Mouse (Mus musculus) skeletal muscle tissue, adult 2 months (tissue): Measurements from ENCODE around the gene Ggt5.
"Not testable (repeated sequence)": the region's sequence is repeated elsewhere in the genome, so short reads cannot be mapped to it uniquely, and the experiment has no call there.

ENCODE experiments used
- DNase-seq: peaks from one replicate; pipeline ENCODE4 v3.0.0-alpha.2; 2012; ENCODE audit warnings: low read depth, low spot score

The Ggt5 gene

GRCm38 (mm10) chr10:75589129-75589528 lies at the start of gene Ggt5:
Ggt5 (plus strand) TSS chr10:75589340.
- no peak for DNase-seq

- no peak for DNase-seq
Measured at GRCm38 (mm10) chr10:75547901-75548300, 41.2 kb upstream of the Ggt5 start.

GRCm38 (mm10) chr10:75548486-75548885 lies 40.7 kb upstream of the Ggt5 start:
- DNase-seq = no peak

- no peak for DNase-seq
Measured at GRCm38 (mm10) chr10:75549886-75550285, 39.3 kb upstream of the Ggt5 start.

GRCm38 (mm10) chr10:75551175-75551574 lies 38.0 kb upstream of the Ggt5 start:
- DNase-seq = no peak

GRCm38 (mm10) chr10:75552106-75552505 lies 37.0 kb upstream of the Ggt5 start:
- DNase-seq = no peak

GRCm38 (mm10) chr10:75552701-75553450 lies 36.3 kb upstream of the Ggt5 start:
- DNase-seq = no peak

GRCm38 (mm10) chr10:75554090-75554489 lies 35.0 kb upstream of the Ggt5 start:
- DNase-seq = no peak

GRCm38 (mm10) chr10:75555557-75555956 lies 33.6 kb upstream of the Ggt5 start:
- no peak for DNase-seq

GRCm38 (mm10) chr10:75556026-75556425 lies 33.1 kb upstream of the Ggt5 start:
- DNase-seq = no peak

- DNase-seq = no peak
Measured at GRCm38 (mm10) chr10:75558515-75558914, 30.6 kb upstream of the Ggt5 start.

- DNase-seq = no peak
Measured at GRCm38 (mm10) chr10:75559041-75559675, 30.0 kb upstream of the Ggt5 start.

- DNase-seq = peak; percentile 21
Measured at GRCm38 (mm10) chr10:75559676-75560548, 29.2 kb upstream of the Ggt5 start, which contains the start of gene Lrrc75b. Lrrc75b (minus strand) TSS chr10:75560330.

- no peak for DNase-seq
Measured at GRCm38 (mm10) chr10:75560549-75560899, 28.6 kb upstream of the Ggt5 start.

- DNase-seq = no peak
Measured at GRCm38 (mm10) chr10:75561071-75561654, 28.0 kb upstream of the Ggt5 start, which contains the start of gene Ggt1. Ggt1 (plus strand) TSS chr10:75561604.

GRCm38 (mm10) chr10:75562596-75562995 lies 26.5 kb upstream of the Ggt5 start:
- DNase-seq = no peak

- no peak for DNase-seq
Measured at GRCm38 (mm10) chr10:75564687-75565265, 24.4 kb upstream of the Ggt5 start.

GRCm38 (mm10) chr10:75565436-75565835 lies 23.7 kb upstream of the Ggt5 start:
- DNase-seq = peak; percentile 27

- DNase-seq = no peak
Measured at GRCm38 (mm10) chr10:75565906-75566305, 23.2 kb upstream of the Ggt5 start.

GRCm38 (mm10) chr10:75566321-75566720 lies 22.8 kb upstream of the Ggt5 start:
- no peak for DNase-seq

- not testable (repeated sequence) for DNase-seq
Measured at GRCm38 (mm10) chr10:75566765-75567164, 22.4 kb upstream of the Ggt5 start.
